8 mouse cellular contexts compared by ENCODE assay signal in the genomic region with DNA sequence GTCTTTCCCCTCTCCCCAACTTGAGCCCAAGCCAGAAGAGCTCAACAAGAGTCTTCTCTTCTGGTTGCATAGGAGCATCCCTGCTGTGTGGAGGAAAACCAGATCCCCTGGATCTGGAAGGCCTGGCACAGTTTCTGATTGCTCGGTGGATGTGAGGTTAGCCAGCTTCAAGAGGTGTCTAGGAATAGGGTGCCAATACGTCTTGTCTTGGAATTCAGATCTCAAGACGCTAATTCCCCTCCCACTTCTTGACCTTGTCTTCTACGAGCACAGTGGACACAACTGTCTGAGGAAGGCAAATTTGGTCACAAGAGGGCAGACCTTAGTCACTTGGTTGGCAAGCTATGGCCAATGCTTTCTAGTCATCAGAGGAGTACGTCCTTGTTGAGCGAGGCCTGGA. TPM values are rescaled to one million over a fixed set of nuclear protein-coding genes. Genes with fewer than 3 reads are reported as not detected.
A peak's percentile ranks its signal among the peaks of the same experiment; 100 is the strongest.
DNase-seq lines count a peak whose midpoint lies in the region; ATAC-seq and TF ChIP-seq lines count a peak whose summit lies in the region.

No protein-coding gene starts in this region.

- 90% methylated on average over 6 of the region's 6 CpGs for WGBS in forebrain, postnatal 0 days
- 95% methylated on average over 6 of the region's 6 CpGs for WGBS in forebrain, embryonic 13.5 days
- 54% methylated on average over 6 of the region's 6 CpGs for whole genome bisulfite sequencing in intestine, embryonic 16.5 days
- 51% methylated on average over 6 of the region's 6 CpGs for WGBS in stomach, embryonic 15.5 days

- H3K4me1 ChIP-seq in forebrain, postnatal 0 days (ENCODE audit: insufficient read depth) = no peaks in the 10 kb centered on the region
- H3K4me1 ChIP-seq in forebrain, embryonic 13.5 days = peaks cover 40% of the 10 kb centered on the region
- peaks cover 50% of the 10 kb centered on the region for H3K4me1 ChIP-seq in intestine, embryonic 16.5 days (ENCODE audit: control insufficient read depth, insufficient read depth, low read length)
- H3K4me1 ChIP-seq in stomach, embryonic 15.5 days = peaks cover 51% of the 10 kb centered on the region

- ATAC-seq in forebrain, postnatal 0 days = no peak
- no peak for ATAC-seq in forebrain, embryonic 13.5 days
- ATAC-seq in intestine, embryonic 16.5 days = no peak
- no peak for ATAC-seq in stomach, embryonic 15.5 days (ENCODE audit: insufficient read depth, low FRiP score, low read depth)

- H3K9me3 ChIP-seq in forebrain, postnatal 0 days (ENCODE audit: low read length) = no peaks in the 10 kb centered on the region
- H3K9me3 ChIP-seq in forebrain, embryonic 13.5 days (replicated peaks) = no peaks in the 10 kb centered on the region
- no peaks in the 10 kb centered on the region for H3K9me3 ChIP-seq in intestine, embryonic 16.5 days (ENCODE audit: control insufficient read depth, low read length)
- no peaks in the 10 kb centered on the region for H3K9me3 ChIP-seq in stomach, embryonic 15.5 days

- H3K4me2 ChIP-seq in forebrain, postnatal 0 days (ENCODE audit: low read depth) = no peak overlapping the region
- H3K4me2 ChIP-seq in forebrain, embryonic 13.5 days = no peak overlapping the region
- H3K4me2 ChIP-seq in intestine, embryonic 16.5 days (ENCODE audit: low read depth, low read length) = peak overlapping the region; percentile 34
- H3K4me2 ChIP-seq in stomach, embryonic 15.5 days = peak overlapping the region; percentile 38

- DNase-seq in forebrain, postnatal 0 days = no peak
- DNase-seq in lung, postnatal 10 days = peak; percentile 40
- no peak for DNase-seq in lung, adult 18-20 months
- no peak for DNase-seq in embryo, embryonic 11 days
- DNase-seq in testis, postnatal 14 days (ENCODE audit: low spot score) = no peak

- no peak overlapping the region for H3K9ac ChIP-seq in forebrain, postnatal 0 days
- H3K9ac ChIP-seq in forebrain, embryonic 13.5 days = no peak overlapping the region
- H3K9ac ChIP-seq in intestine, embryonic 16.5 days (ENCODE audit: low read depth, low read length) = no peak overlapping the region
- H3K9ac ChIP-seq in stomach, embryonic 15.5 days = no peak overlapping the region

- H3K27ac ChIP-seq in forebrain, postnatal 0 days (ENCODE audit: low read depth, low read length) = no peak overlapping the region
- no peak overlapping the region for H3K27ac ChIP-seq in forebrain, embryonic 13.5 days
- no peak overlapping the region for H3K27ac ChIP-seq in intestine, embryonic 16.5 days (ENCODE audit: low read length)
- no peak overlapping the region for H3K27ac ChIP-seq in stomach, embryonic 15.5 days

- H3K27me3 ChIP-seq in forebrain, postnatal 0 days (ENCODE audit: insufficient read depth, low read length) = no peaks in the 10 kb centered on the region
- H3K27me3 ChIP-seq in forebrain, embryonic 13.5 days = no peaks in the 10 kb centered on the region
- H3K27me3 ChIP-seq in intestine, embryonic 16.5 days (replicated peaks; ENCODE audit: control insufficient read depth, insufficient read depth, low read length) = no peaks in the 10 kb centered on the region
- no peaks in the 10 kb centered on the region for H3K27me3 ChIP-seq in stomach, embryonic 15.5 days (replicated peaks)

- H3K36me3 ChIP-seq in forebrain, postnatal 0 days (ENCODE audit: insufficient read depth) = 0 out of 2 replicates have a peak, but pooled peaks cover 2% of the 10 kb centered on the region
- peaks cover 6% of the 10 kb centered on the region for H3K36me3 ChIP-seq in forebrain, embryonic 13.5 days (ENCODE audit: poor library complexity, severe bottlenecking)
- H3K36me3 ChIP-seq in intestine, embryonic 16.5 days (ENCODE audit: control insufficient read depth, insufficient read depth, low read length) = peaks cover under 1% of the 10 kb centered on the region
- H3K36me3 ChIP-seq in stomach, embryonic 15.5 days = peaks cover 7% of the 10 kb centered on the region; the same call in 1 of the 2 replicates

- TF ChIP-seq CTCF in forebrain, postnatal 0 days (IDR thresholded peaks at IDR 0.05; ENCODE audit: low read depth) = 0 out of 2 replicates have a peak, but pooled peaks have one; percentile 14

- no peak overlapping the region for H3K4me3 ChIP-seq in forebrain, postnatal 0 days (ENCODE audit: low read depth, low read length)
- H3K4me3 ChIP-seq in forebrain, embryonic 13.5 days = no peak overlapping the region
- H3K4me3 ChIP-seq in intestine, embryonic 16.5 days (ENCODE audit: low read length) = peak overlapping the region; percentile 19; the same call in 1 of the 2 replicates
- peak overlapping the region; percentile 1; the same call in 1 of the 2 replicates for H3K4me3 ChIP-seq in stomach, embryonic 15.5 days (replicated peaks)

RNA-seq across cellular contexts. Expression of a gene that starts 2.6 kb away (rescaled TPM):
- total RNA-seq in forebrain, postnatal 0 days (2014; rRNA removed) = 99.0 and 102 TPM in 2 replicates
- 128 and 142 TPM in 2 replicates for polyA plus RNA-seq in forebrain, postnatal 0 days (2015; fragmentation: Nextera tagmentation; extraction: Ambion mirVana)
- polyA plus RNA-seq in forebrain, embryonic 13.5 days (2015; fragmentation: Nextera tagmentation; extraction: Ambion mirVana) = 131 TPM in 2 replicates
- polyA plus RNA-seq in intestine, embryonic 16.5 days (2015; fragmentation: Nextera tagmentation; extraction: Ambion mirVana) = 345 and 352 TPM in 2 replicates
- polyA plus RNA-seq in stomach, embryonic 15.5 days (2015; fragmentation: Nextera tagmentation; extraction: Ambion mirVana) = 513 and 558 TPM in 2 replicates

RNA-seq across cellular contexts. Expression of a gene that starts 19.6 kb away (rescaled TPM):
- total RNA-seq in forebrain, postnatal 0 days (2014; rRNA removed) = 30.2 and 40.7 TPM in 2 replicates
- polyA plus RNA-seq in forebrain, postnatal 0 days (2015; fragmentation: Nextera tagmentation; extraction: Ambion mirVana) = 18.1 and 19.7 TPM in 2 replicates
- 276 and 284 TPM in 2 replicates for polyA plus RNA-seq in forebrain, embryonic 13.5 days (2015; fragmentation: Nextera tagmentation; extraction: Ambion mirVana)
- polyA plus RNA-seq in intestine, embryonic 16.5 days (2015; fragmentation: Nextera tagmentation; extraction: Ambion mirVana) = 132 and 149 TPM in 2 replicates
- polyA plus RNA-seq in stomach, embryonic 15.5 days (2015; fragmentation: Nextera tagmentation; extraction: Ambion mirVana) = 211 and 217 TPM in 2 replicates

RNA-seq across cellular contexts. Expression of a gene that starts 45.5 kb away (rescaled TPM):
- 0.48 TPM in 1 of 2 replicates, not detected in the other for total RNA-seq in forebrain, postnatal 0 days (2014; rRNA removed)
- 0.29 TPM in 1 of 2 replicates, not detected in the other for polyA plus RNA-seq in forebrain, postnatal 0 days (2015; fragmentation: Nextera tagmentation; extraction: Ambion mirVana)
- polyA plus RNA-seq in forebrain, embryonic 13.5 days (2015; fragmentation: Nextera tagmentation; extraction: Ambion mirVana) = not detected in 2 replicates
- polyA plus RNA-seq in intestine, embryonic 16.5 days (2015; fragmentation: Nextera tagmentation; extraction: Ambion mirVana) = 0.65 and 1.3 TPM in 2 replicates
- 1.4 and 1.5 TPM in 2 replicates for polyA plus RNA-seq in stomach, embryonic 15.5 days (2015; fragmentation: Nextera tagmentation; extraction: Ambion mirVana)

Comparison
In these comparisons a context has a peak if more than half of its experiments do, and no peak if none do; other contexts are left out.
1. H3K4me2 ChIP-seq: peak in intestine, embryonic 16.5 days (single experiment) and stomach, embryonic 15.5 days (single experiment); none in forebrain, postnatal 0 days (single experiment) and forebrain, embryonic 13.5 days (single experiment).
2. H3K4me3 ChIP-seq: peak in intestine, embryonic 16.5 days (single experiment) and stomach, embryonic 15.5 days (single experiment); none in forebrain, postnatal 0 days (single experiment) and forebrain, embryonic 13.5 days (single experiment).